Mouse (Mus musculus) cortical plate, adult 2 months (tissue): ENCODE data around the gene Opa1.

ENCODE experiments used
- CTCF ChIP-seq: fragments of 200-500 bp; IDR thresholded peaks from 2 replicates; pipeline ENCODE4 v1.5.1; 2011; ENCODE audit warnings: mild to moderate bottlenecking, control low read depth, low read length; ENCODE audit not compliant: insufficient read depth; ENCODE audit errors: extremely low read depth
- POLR2A ChIP-seq: fragments of 200-500 bp; IDR thresholded peaks from 2 replicates; pipeline ENCODE4 v1.6.1; 2011; ENCODE audit warnings: mild to moderate bottlenecking, low read length, control low read depth; ENCODE audit not compliant: insufficient read depth; ENCODE audit errors: extremely low read depth

DNA sequence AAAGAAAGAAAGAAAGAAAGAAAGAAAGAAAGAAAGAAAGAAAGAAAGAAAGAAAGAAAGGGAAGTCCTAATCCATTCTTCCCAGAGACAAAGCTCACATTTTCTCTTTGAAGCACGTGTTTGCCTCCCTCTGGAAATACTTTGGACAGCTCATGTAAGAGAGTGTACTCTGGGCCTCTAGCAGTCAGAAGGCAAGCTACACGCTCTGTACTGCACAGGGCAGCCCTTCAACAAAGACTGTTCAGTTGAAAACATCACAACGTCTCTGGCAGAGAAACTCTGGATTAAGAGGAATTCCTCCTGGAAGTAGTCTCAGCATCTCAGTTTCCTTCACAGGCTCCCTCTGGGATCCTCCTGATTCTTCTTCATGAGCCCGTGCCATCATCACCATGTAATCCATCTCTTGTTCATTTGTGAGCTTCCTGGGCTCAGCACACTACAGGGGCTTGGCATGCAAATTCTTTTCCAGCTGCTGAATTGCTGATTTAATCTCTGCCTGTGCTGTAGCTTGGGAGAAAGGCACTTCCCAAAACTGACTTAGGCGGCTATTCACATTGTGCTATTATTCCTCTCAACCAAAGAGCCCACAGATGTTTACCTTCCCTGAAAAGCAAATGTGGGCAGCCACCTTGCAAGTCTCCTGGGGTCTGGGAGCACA is 114.0 kb downstream of the Opa1 start:
- TF ChIP-seq CTCF (no peak), POLR2A (no peak)
